Mouse (Mus musculus) layer of hippocampus, adult 8-10 months (tissue): ENCODE data around the gene Psma3. TPM values are rescaled to one million over a fixed set of nuclear protein-coding genes. Genes with fewer than 3 reads are reported as not detected.

Experiments used
- DNase-seq, 2 experiments: peaks; one replicate each; pipeline ENCODE4 v3.0.0; 2022; ENCODE audit warnings: low spot score in 2 of 2
- total RNA-seq, 4 experiments: library from RNA; stranded (reverse); gene quantifications; 2 replicates each; pipeline ENCODE4 v1.2.4; 2022

Gene Psma3
- total RNA-seq: 100 to 1,000 TPM; 177 to 217 (median 209) TPM

- DNase-seq: peak; percentile 88 to 90
Measured at GRCm38 (mm10) chr12:70974441-70975266, at the start of gene Psma3. TSS of gene Psma3 (plus strand) at chr12:70974621.

GRCm38 (mm10) chr12:70929781-70930180 is 44.6 kb upstream of the Psma3 start:
- no peak for DNase-seq

GRCm38 (mm10) chr12:70937150-70937549 is 37.3 kb upstream of the Psma3 start:
- no peak for DNase-seq

DNA sequence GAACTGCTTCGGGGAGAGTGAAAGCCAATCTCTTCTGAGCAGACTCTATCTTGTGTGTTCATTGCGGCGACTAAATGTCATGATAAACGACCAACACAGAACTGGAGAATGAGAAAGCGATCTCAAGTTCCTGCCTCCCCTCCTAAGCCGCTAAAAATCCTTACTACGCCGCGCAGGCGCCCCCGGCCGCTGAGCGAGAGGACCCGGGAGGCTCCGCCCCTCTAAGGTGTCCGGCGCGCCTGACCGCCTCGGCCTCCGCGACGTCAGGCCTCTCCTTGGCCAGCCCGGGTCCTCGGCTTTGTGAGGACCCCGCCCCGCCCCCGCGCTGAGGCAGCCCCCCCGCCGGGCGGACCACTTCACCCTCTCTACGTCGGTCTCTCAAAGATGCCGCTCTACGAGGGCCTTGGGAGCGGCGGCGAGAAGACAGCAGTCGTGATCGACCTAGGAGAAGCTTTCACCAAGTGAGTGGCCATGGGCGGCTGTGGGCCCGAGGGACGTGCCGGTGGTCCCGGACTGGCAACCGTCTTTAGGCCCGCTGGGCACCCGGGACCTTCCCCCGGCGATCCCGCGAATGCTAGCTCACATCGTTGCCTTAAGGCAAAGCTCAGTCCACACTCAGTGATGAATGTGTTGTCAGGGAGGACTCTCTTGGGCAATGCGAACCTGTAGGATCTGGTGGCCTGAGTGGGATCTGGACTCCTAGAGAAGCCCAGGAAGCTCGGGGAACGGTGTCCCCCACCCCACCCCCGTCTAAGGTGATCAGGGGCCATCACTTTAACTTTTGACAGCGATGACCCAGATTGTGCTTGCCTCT is 36.6 kb upstream of the Psma3 start, which contains the start of gene Actr10:
Actr10 (plus strand) TSS at position 287 of the 814 bp plus-strand sequence.
- peak; percentile 86 to 89 for DNase-seq

GRCm38 (mm10) chr12:70940806-70941205 is 33.6 kb upstream of the Psma3 start:
- DNase-seq: no peak

DNA sequence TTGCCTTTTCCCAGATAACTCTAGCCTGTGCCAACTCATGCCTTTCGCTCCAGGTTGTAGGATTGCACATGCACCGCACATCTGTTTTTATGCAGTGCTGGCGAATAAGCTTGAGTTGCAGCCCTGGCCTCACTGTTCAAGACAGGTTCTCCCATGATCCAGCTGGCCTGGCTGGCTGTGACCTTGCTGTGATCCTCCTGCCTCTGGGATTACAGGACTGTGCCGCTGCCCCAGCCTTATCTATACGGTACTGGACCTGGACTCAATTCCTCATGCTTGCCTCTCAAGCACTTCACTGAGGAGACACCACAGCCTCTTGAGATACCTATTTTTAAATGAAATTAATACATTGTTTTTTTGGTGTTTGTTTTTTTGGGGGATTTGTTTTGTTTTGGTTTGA is 30.2 kb upstream of the Psma3 start:
- DNase-seq: no peak

- DNase-seq: no peak
Measured at GRCm38 (mm10) chr12:70946585-70947256, 27.7 kb upstream of the Psma3 start.

DNA sequence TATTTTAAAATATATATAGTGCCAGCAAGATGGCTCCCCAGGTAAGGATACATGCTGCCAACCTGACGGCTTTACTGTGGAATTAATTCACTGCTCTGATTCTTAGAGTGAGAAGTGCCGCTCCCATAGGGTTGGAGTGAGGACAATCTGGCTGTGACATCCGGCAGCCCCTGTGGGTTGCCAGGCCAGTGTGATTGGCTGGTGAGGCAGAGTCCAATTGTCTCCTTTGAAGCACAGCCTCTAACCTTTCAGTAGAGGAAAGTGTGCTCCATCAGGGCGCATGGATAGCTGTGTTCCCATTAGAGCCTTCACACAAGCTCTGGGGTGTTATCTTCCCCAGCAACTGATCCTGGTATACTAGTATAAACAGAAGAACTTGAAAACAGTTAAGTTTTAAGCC is 15.8 kb upstream of the Psma3 start:
- DNase-seq: no peak

DNA sequence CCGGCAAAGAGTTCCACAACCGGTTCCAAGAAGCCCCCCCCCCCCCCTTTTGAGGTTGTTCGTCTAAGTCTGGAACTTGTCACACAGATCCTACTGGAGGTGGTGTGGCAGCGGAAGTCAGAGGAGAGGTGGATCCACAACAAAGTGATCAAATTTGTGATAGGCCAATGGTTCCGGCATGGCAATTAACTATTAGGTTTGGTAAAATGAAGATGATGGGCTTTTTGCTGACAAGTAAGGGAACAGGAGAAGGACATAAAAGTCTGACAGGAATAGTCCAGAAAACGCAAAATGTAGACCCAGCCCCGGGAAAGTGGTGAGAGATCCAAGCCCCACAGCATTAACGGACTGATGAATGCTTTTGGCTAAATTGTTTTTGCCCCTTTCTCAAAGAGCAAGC is 6.8 kb upstream of the Psma3 start:
- DNase-seq: no peak

- DNase-seq: peak; percentile 64 to 79
Measured at GRCm38 (mm10) chr12:70968141-70968790, 6.2 kb upstream of the Psma3 start.

DNA sequence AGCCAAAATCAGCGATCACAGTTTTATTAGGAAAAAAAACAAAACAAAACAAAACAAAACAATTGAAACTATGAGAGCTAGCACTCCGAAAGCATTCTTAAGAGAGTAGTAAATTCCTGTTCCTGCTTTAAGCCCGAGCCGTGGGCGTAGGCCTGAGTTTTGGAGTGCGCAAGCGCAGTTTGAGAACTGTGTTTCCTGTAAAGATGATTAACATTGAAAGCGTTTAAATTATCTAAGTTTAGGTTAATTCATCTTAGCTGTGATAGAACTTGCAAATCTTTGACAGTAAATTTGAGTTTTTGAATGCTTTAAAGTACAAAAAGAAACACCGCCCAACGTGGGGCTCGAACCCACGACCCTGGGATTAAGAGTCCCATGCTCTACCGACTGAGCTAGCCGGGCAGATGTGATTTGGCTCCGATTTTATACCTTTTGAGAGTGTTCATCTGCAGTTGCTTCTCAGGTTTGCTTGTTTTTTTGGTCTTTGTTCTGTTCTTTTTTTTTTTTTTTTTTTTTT is 5.6 kb upstream of the Psma3 start:
- DNase-seq: peak; percentile 83 to 93

GRCm38 (mm10) chr12:70969485-70970184 is 4.8 kb upstream of the Psma3 start:
- DNase-seq: peak; percentile 59 to 60

GRCm38 (mm10) chr12:70973831-70974230 is 590 bp upstream of the Psma3 start:
- no peak for DNase-seq

- no peak for DNase-seq
Measured at GRCm38 (mm10) chr12:70975406-70975805, 985 bp downstream of the Psma3 start.

DNA sequence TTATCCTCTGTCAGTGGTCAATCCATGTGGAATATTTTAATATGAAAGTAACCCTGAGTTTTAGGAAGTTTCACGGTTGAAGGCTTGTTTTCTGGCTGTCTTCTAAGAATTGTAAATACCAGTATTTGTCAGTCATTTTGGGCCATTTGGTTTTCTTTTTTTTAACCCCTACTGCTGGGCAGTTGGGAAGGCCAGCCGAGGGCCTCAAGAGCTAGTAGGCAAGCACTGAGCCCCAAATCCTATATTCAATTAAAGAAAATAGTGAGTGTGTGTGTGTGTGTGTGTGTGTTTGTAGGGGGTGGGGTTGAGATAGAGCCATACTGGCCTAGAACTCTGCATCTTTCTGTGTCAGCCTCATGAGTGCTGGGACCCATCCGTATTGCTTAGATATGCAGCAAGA is 1.5 kb downstream of the Psma3 start:
- no peak for DNase-seq

DNA sequence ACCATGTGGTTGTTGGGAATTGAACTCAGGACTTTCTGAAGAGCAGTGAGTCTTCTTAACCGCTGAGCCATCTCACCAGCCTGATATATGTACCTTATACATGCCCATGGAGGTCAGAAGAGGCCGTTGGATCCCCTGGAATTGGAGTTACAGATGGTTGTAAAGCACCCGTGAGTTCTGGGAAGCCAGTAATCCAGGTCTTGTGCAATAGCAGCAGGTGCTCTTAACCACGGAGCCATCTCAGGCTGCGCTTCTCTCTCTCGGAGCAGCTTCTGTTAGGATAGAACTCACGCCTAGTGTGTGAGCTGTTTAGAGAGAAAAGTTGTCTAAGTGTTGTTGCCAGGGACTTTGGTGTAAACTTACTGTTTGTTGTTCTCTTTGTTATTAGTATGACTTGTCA is 3.9 kb downstream of the Psma3 start:
- DNase-seq: no peak

DNA sequence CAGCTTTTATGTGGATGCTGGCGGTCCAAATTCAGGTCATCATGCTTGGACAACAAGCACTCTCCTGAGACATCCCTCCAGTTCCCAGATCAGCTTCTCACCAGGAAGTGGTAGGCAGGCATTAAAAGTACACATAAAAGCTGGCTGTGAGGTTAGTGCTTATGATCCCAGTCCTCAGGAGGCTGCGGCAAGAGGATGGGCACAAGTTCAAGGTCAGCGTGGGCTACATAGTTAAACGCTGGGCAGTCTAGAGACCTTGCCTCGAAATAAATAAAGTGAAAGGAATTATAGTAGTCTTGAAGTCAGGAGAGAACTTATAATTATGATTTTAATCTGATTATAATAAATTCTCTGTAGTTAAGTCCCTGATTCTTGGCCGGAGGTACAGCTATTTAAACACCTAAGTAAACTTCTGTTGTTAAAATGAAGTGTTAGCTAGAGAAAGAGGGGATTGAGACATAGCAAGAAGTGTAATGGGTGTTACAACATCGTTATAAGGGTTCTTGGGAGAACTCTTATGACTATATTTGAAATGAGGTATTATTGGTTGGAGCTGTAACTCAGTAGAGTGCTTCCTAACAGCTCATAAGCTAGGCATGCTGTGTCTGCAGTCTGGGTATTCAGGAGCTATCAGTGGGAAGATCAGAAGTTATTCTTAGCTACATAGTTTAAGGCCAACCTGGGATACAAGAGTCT is 10.6 kb downstream of the Psma3 start:
- no peak for DNase-seq

GRCm38 (mm10) chr12:70997225-70997624 is 22.8 kb downstream of the Psma3 start:
- DNase-seq: no peak

DNA sequence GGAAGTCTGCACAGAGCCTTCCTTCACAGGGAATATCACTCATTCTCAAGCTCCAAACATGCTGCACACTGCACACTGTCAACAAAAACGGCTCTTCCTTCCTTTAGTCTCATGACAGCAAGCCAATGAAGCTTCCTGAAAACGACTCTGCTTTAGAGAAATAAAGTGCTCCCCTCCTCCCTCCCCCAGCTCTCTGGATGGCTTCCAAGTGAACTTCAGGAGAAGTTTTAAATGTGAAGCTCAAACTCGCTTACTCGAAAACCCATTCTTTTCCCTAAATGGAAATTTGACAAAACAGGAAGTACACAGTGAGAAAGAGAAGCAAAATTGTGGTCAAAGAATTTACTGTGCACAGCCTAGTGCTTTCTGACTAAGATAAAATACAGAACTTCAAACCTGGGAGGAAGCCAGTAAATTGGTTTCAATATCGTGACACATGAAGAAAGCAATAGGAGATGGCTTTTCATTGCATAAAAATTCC is 25.0 kb downstream of the Psma3 start:
- no peak for DNase-seq

- DNase-seq: no peak
Measured at GRCm38 (mm10) chr12:71000344-71000743, 25.9 kb downstream of the Psma3 start.
